In genomic region chr6:134639210-134639609, GRCm38 (mm10) we compare ENCODE assay signal across 7 mouse cellular contexts. TPM values are rescaled to one million over a fixed set of nuclear protein-coding genes. Genes with fewer than 3 reads are reported as not detected.
DNase-seq lines count a peak whose midpoint lies in the region; ATAC-seq and TF ChIP-seq lines count a peak whose summit lies in the region.

Gene Borcs5, plus strand, starts transcription at chr6:134639510.

- TF ChIP-seq EP300 in lung, postnatal 0 days (IDR thresholded peaks at IDR 0.05), result no peak

- no peaks in the 10 kb centered on the region for H3K9me3 ChIP-seq in lung, postnatal 0 days (ENCODE audit: low read length)
- H3K9me3 ChIP-seq in forebrain, embryonic 11.5 days (ENCODE audit: control insufficient read depth, low read length), result no peaks in the 10 kb centered on the region
- no peaks in the 10 kb centered on the region for H3K9me3 ChIP-seq in hindbrain, embryonic 15.5 days
- H3K9me3 ChIP-seq in midbrain, embryonic 10.5 days (replicated peaks), result no peaks in the 10 kb centered on the region

- WGBS in lung, postnatal 0 days, result 89% methylated on average over 3 of the region's 3 CpGs
- 93% methylated on average over 3 of the region's 3 CpGs for WGBS in forebrain, embryonic 11.5 days
- 94% methylated on average over 3 of the region's 3 CpGs for WGBS in hindbrain, embryonic 15.5 days
- WGBS in midbrain, embryonic 10.5 days, result 91% methylated on average over 3 of the region's 3 CpGs

- no peak for DNase-seq in lung, postnatal 0 days (ENCODE audit: low spot score)
- DNase-seq in lung, postnatal 14 days, result no peak
- no peak for DNase-seq in forebrain, embryonic 11.5 days (ENCODE audit: low spot score)
- DNase-seq in midbrain, embryonic 10.5 days (ENCODE audit: low spot score), result no peak
- DNase-seq in embryo, embryonic 10.5 days (ENCODE audit: low spot score), result no peak

- H3K9ac ChIP-seq in lung, postnatal 0 days (replicated peaks; ENCODE audit: low read depth), result no peak within 1 kb of the TSS
- no peak within 1 kb of the TSS for H3K9ac ChIP-seq in forebrain, embryonic 11.5 days (ENCODE audit: low read length)
- H3K9ac ChIP-seq in hindbrain, embryonic 15.5 days, result no peak within 1 kb of the TSS

- H3K27me3 ChIP-seq in lung, postnatal 0 days (replicated peaks; ENCODE audit: insufficient read depth, low read length), result no peaks in the 10 kb centered on the region
- H3K27me3 ChIP-seq in forebrain, embryonic 11.5 days (ENCODE audit: control insufficient read depth, insufficient read depth, low read length), result no peaks in the 10 kb centered on the region
- H3K27me3 ChIP-seq in hindbrain, embryonic 15.5 days, result no peaks in the 10 kb centered on the region
- H3K27me3 ChIP-seq in midbrain, embryonic 10.5 days (ENCODE audit: low read depth, poor library complexity, severe bottlenecking), result no peaks in the 10 kb centered on the region

- ATAC-seq in lung, postnatal 0 days, result no peak
- no peak for ATAC-seq in forebrain, embryonic 11.5 days (replicated peaks; ENCODE audit: low FRiP score)
- no peak for ATAC-seq in hindbrain, embryonic 15.5 days (ENCODE audit: low FRiP score, low read depth)
- no peak for ATAC-seq in CD4-positive, CD25-positive, alpha-beta regulatory T cell, adult 4 months

- H3K36me3 ChIP-seq in lung, postnatal 0 days (ENCODE audit: insufficient read depth, low read length), result no peaks in the 10 kb centered on the region
- H3K36me3 ChIP-seq in forebrain, embryonic 11.5 days (ENCODE audit: control insufficient read depth, insufficient read depth, low read length), result no peaks in the 10 kb centered on the region
- H3K36me3 ChIP-seq in hindbrain, embryonic 15.5 days, result no peaks in the 10 kb centered on the region
- no peaks in the 10 kb centered on the region for H3K36me3 ChIP-seq in midbrain, embryonic 10.5 days

- H3K27ac ChIP-seq in lung, postnatal 0 days (ENCODE audit: low read length), result no peak within 1 kb of the TSS
- H3K27ac ChIP-seq in forebrain, embryonic 11.5 days (ENCODE audit: low read depth, low read length), result no peak within 1 kb of the TSS
- no peak within 1 kb of the TSS for H3K27ac ChIP-seq in hindbrain, embryonic 15.5 days (replicated peaks)
- no peak within 1 kb of the TSS for H3K27ac ChIP-seq in midbrain, embryonic 10.5 days (replicated peaks)

- no peak within 1 kb of the TSS for H3K4me2 ChIP-seq in lung, postnatal 0 days (replicated peaks; ENCODE audit: low read depth, low read length)
- H3K4me2 ChIP-seq in forebrain, embryonic 11.5 days (ENCODE audit: low read depth, low read length, severe bottlenecking), result no peak within 1 kb of the TSS
- peak within 1 kb of the TSS; percentile 73; the same call in 1 of the 2 replicates for H3K4me2 ChIP-seq in hindbrain, embryonic 15.5 days

- H3K4me3 ChIP-seq in lung, postnatal 0 days (ENCODE audit: low read depth, low read length), result no peak within 1 kb of the TSS
- no peak within 1 kb of the TSS for H3K4me3 ChIP-seq in forebrain, embryonic 11.5 days (ENCODE audit: low read depth, low read length)
- H3K4me3 ChIP-seq in hindbrain, embryonic 15.5 days, result no peak within 1 kb of the TSS
- no peak within 1 kb of the TSS for H3K4me3 ChIP-seq in midbrain, embryonic 10.5 days

- TF ChIP-seq CTCF in lung, postnatal 0 days (IDR thresholded peaks at IDR 0.05), result no peak

- H3K4me1 ChIP-seq in lung, postnatal 0 days (ENCODE audit: insufficient read depth, low read depth, low read length), result no peaks in the 10 kb centered on the region
- no peaks in the 10 kb centered on the region for H3K4me1 ChIP-seq in forebrain, embryonic 11.5 days (replicated peaks; ENCODE audit: control insufficient read depth, insufficient read depth, low read length)
- peaks cover 12% of the 10 kb centered on the region for H3K4me1 ChIP-seq in hindbrain, embryonic 15.5 days (replicated peaks)
- peaks cover 10% of the 10 kb centered on the region for H3K4me1 ChIP-seq in midbrain, embryonic 10.5 days

RNA-seq across cellular contexts. Expression of gene Borcs5, which starts in this region (rescaled TPM):
- polyA plus RNA-seq in lung, postnatal 0 days (2015; fragmentation: Nextera tagmentation; extraction: Ambion mirVana), result 14.6 and 18.4 TPM in 2 replicates
- polyA plus RNA-seq in forebrain, embryonic 11.5 days (2014; fragmentation: Nextera tagmentation; extraction: Ambion mirVana), result 27.0 and 29.7 TPM in 2 replicates
- 42.5 and 43.6 TPM in 2 replicates for polyA plus RNA-seq in hindbrain, embryonic 15.5 days (2015; fragmentation: Nextera tagmentation; extraction: Ambion mirVana)
- polyA plus RNA-seq in midbrain, embryonic 10.5 days (2016; fragmentation: Nextera tagmentation; extraction: Ambion mirVana), result 20.3 and 23.6 TPM in 2 replicates
- polyA plus RNA-seq in CD4-positive, CD25-positive, alpha-beta regulatory T cell, adult 4 months (2017; shearing (Covaris generic)), result 10 to 100 TPM in 1 of 2 experiments, 1 to 10 TPM in 1; 9.2 to 10.6 TPM
